Mouse (Mus musculus) kidney, adult 2 months (tissue): Measurements from ENCODE around the gene Arhgap31. TPM values are rescaled to one million over a fixed set of nuclear protein-coding genes. Genes with fewer than 3 reads are reported as not detected.

Experiments used
- DNase-seq: peaks from one replicate; pipeline ENCODE4 v3.0.0; 2021
- H3K27ac ChIP-seq: fragments of 200-500 bp; 2 replicates; pipeline ENCODE4 v1.5.1; 2012; ENCODE audit warnings: low read depth, low read length, control low read depth, inconsistent platforms; ENCODE audit not compliant: insufficient read depth
- H3K27me3 ChIP-seq: fragments of 200-500 bp; replicated peaks from 2 replicates; pipeline ENCODE4 v1.6.1; 2012; ENCODE audit warnings: mild to moderate bottlenecking, moderate library complexity, low read length, inconsistent platforms; ENCODE audit not compliant: control insufficient read depth, insufficient read depth
- H3K36me3 ChIP-seq: fragments of 200-500 bp; 2 replicates; pipeline ENCODE4 v1.6.1; 2012; ENCODE audit warnings: mild to moderate bottlenecking, moderate library complexity, low read length, inconsistent platforms; ENCODE audit not compliant: control insufficient read depth, insufficient read depth
- H3K4me1 ChIP-seq: fragments of 200-500 bp; 2 replicates; pipeline ENCODE4 v1.6.1; 2011; ENCODE audit warnings: low read length; ENCODE audit not compliant: control insufficient read depth, insufficient read depth
- H3K4me3 ChIP-seq: fragments of 200-500 bp; 2 replicates; pipeline ENCODE4 v1.5.1; 2011; ENCODE audit warnings: mild to moderate bottlenecking, low read depth, low read length, control low read depth; ENCODE audit not compliant: insufficient read depth
- CTCF ChIP-seq: fragments of 200-500 bp; conservative IDR thresholded peaks from 2 replicates; pipeline ENCODE4 v1.5.1; 2011; ENCODE audit warnings: low read depth, mild to moderate bottlenecking, control low read depth, low read length, moderate library complexity, mixed read lengths; ENCODE audit not compliant: insufficient read depth, insufficient read length
- POLR2A ChIP-seq: fragments of 200-500 bp; IDR thresholded peaks from one replicate; pipeline ENCODE4 v1.6.1; 2011; ENCODE audit warnings: low read depth, low read length, control low read depth
- WGBS: fragments of 180-500 bp; shearing (Covaris S2); methylation state at CpG from one replicate; pipeline ENCODE4 v1.1.7; 2018; 5-methylcytosine and 5-hydroxymethylcytosine counted together
- polyA plus RNA-seq: library from polyadenylated mRNA; depleted of rRNA; stranded (reverse); fragments of >200 nt; gene quantifications from 2 replicates; pipeline ENCODE4 v1.2.3, GENCODE M21; 2012

Arhgap31 gene
- polyA plus RNA-seq, 1 experiment = 6.9 TPM

- H3K4me3 ChIP-seq = no peak overlapping the region
- H3K27me3 ChIP-seq = no peaks in the 10 kb centered on the region
- no peak for TF ChIP-seq POLR2A
- TF ChIP-seq CTCF = no peak
- H3K36me3 ChIP-seq = no peaks in the 10 kb centered on the region
- WGBS = 82% methylated on average over 2 of the region's 2 CpGs
- DNase-seq = no peak
- H3K4me1 ChIP-seq = no peaks in the 10 kb centered on the region
- no peak overlapping the region for H3K27ac ChIP-seq
Observed at GRCm38 (mm10) chr16:38666016-38666415, 47.1 kb downstream of the Arhgap31 start.

GRCm38 (mm10) chr16:38662575-38662974 lies 50.5 kb downstream of the Arhgap31 start:
- WGBS = 77% methylated on average over 10 of the region's 10 CpGs
- TF ChIP-seq POLR2A = no peak
- TF ChIP-seq CTCF = no peak
- Histone ChIP-seq H3K4me1 (no peaks in the 10 kb centered on the region), H3K36me3 (no peaks in the 10 kb centered on the region), H3K27me3 (no peaks in the 10 kb centered on the region), H3K4me3 (no peak overlapping the region), H3K27ac (no peak overlapping the region)
- DNase-seq = no peak

DNA sequence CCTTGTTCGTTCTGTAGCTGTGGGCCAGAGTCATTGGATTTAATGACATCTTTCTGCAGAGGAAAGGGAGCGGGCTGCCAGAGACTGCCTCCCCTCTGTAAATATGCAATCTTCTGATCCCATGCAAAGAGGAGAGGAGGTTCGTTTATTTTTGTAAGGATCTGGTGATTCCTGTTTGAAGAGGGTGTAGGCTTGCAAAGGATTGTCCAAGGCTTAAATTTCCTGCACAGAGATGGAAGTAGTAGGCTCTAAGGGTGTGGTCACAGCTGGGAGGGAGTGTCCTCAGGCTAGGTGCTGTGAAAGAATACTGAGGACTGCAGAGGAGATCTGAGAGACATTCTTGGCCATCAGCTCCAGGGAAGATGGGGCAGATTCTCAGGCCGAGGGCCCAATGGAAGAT lies 58.8 kb downstream of the Arhgap31 start:
- peaks cover 7% of the 10 kb centered on the region; the same call in 1 of the 2 replicates for H3K4me1 ChIP-seq
- no peak overlapping the region for H3K4me3 ChIP-seq
- no peak for DNase-seq
- TF ChIP-seq CTCF (no peak), POLR2A (no peak)
- no peaks in the 10 kb centered on the region for H3K36me3 ChIP-seq
- 57% methylated on average over 4 of the region's 4 CpGs for WGBS
- no peaks in the 10 kb centered on the region for H3K27me3 ChIP-seq
- H3K27ac ChIP-seq = no peak overlapping the region

GRCm38 (mm10) chr16:38653390-38653871 lies 59.6 kb downstream of the Arhgap31 start:
- Histone ChIP-seq H3K4me3 (no peak overlapping the region), H3K4me1 (peaks cover 7% of the 10 kb centered on the region; the same call in 1 of the 2 replicates), H3K36me3 (no peaks in the 10 kb centered on the region), H3K27ac (peak overlapping the region; percentile 20; the same call in 1 of the 2 replicates), H3K27me3 (no peaks in the 10 kb centered on the region)
- peak; percentile 41 for DNase-seq
- WGBS = 42% methylated on average over 10 of the region's 10 CpGs
- TF ChIP-seq POLR2A (no peak), CTCF (no peak)

- H3K27ac ChIP-seq = no peak overlapping the region
- no peaks in the 10 kb centered on the region for H3K27me3 ChIP-seq
- DNase-seq = no peak
- TF ChIP-seq POLR2A = no peak
- no peak for TF ChIP-seq CTCF
- no peak overlapping the region for H3K4me3 ChIP-seq
- 79% methylated on average over 5 of the region's 5 CpGs for WGBS
- no peaks in the 10 kb centered on the region for H3K36me3 ChIP-seq
- peaks cover 7% of the 10 kb centered on the region; the same call in 1 of the 2 replicates for H3K4me1 ChIP-seq
Observed at GRCm38 (mm10) chr16:38652653-38653052, 60.4 kb downstream of the Arhgap31 start.

GRCm38 (mm10) chr16:38651721-38652231 lies 61.3 kb downstream of the Arhgap31 start:
- 71% methylated on average over 10 of the region's 10 CpGs for WGBS
- Histone ChIP-seq H3K27me3 (no peaks in the 10 kb centered on the region), H3K4me3 (peak overlapping the region; percentile 46), H3K4me1 (peaks cover 7% of the 10 kb centered on the region; the same call in 1 of the 2 replicates), H3K27ac (peak overlapping the region; percentile 92), H3K36me3 (no peaks in the 10 kb centered on the region)
- peak; percentile 75 for DNase-seq
- TF ChIP-seq POLR2A = no peak
- no peak for TF ChIP-seq CTCF

DNA sequence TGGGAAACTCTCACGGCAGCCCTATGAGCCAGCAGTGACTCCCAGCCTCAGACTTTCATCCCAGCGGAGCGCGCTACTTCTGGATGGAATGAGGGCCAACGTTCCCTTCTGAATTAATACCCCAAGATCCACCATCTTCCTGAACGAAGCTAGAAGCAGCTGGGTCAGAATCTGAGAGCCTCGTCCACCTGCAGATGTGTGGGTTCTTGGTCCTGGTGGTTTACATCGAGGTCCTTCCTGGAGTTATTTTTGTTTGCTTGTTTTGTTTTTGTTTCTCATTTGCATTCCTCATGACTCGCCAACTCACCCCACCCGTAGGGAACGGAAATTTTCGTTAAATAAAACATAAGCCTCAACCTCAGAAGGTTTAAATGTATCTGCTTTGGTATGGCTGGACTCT lies 61.8 kb downstream of the Arhgap31 start:
- Histone ChIP-seq H3K36me3 (no peaks in the 10 kb centered on the region), H3K4me1 (peaks cover 7% of the 10 kb centered on the region; the same call in 1 of the 2 replicates), H3K4me3 (no peak overlapping the region), H3K27ac (peak overlapping the region; percentile 92), H3K27me3 (no peaks in the 10 kb centered on the region)
- 77% methylated on average over 12 of the region's 12 CpGs for WGBS
- DNase-seq = no peak
- TF ChIP-seq CTCF (no peak), POLR2A (no peak)
